Mouse (Mus musculus) heart, adult 2 months (tissue): ENCODE results near the gene Gstp2. TPM values are rescaled to one million over a fixed set of nuclear protein-coding genes. Genes with fewer than 3 reads are reported as not detected.

Experiments
- DNase-seq, 2 experiments: peaks; one replicate each; pipeline ENCODE4 v3.0.0; 2021
- H3K27ac ChIP-seq: fragments of 200-600 bp; 2 replicates; pipeline ENCODE4 v1.8.1; 2022
- H3K27me3 ChIP-seq: fragments of 200-500 bp; 2 replicates; pipeline ENCODE4 v1.6.1; 2012; ENCODE audit warnings: mild to moderate bottlenecking, low read length, inconsistent platforms, mixed read lengths; ENCODE audit not compliant: control insufficient read depth, insufficient read depth
- H3K36me3 ChIP-seq: fragments of 200-500 bp; 2 replicates; pipeline ENCODE4 v1.6.1; 2012; ENCODE audit warnings: low read length, inconsistent platforms; ENCODE audit not compliant: control insufficient read depth, insufficient read depth
- H3K4me1 ChIP-seq: fragments of 200-500 bp; 2 replicates; pipeline ENCODE4 v1.6.1; 2011; ENCODE audit warnings: low read length; ENCODE audit not compliant: control insufficient read depth, insufficient read depth
- H3K4me3 ChIP-seq: fragments of 200-600 bp; 2 replicates; pipeline ENCODE4 v1.8.1; 2022
- H3K79me2 ChIP-seq: fragments of 200-500 bp; replicated peaks from 2 replicates; pipeline ENCODE4 v1.6.1; 2012; ENCODE audit warnings: mild to moderate bottlenecking, inconsistent platforms, low read length, moderate library complexity, mixed read lengths; ENCODE audit not compliant: control insufficient read depth, insufficient read depth
- H3K9ac ChIP-seq: fragments of 200-500 bp; 2 replicates; pipeline ENCODE4 v1.6.1; 2012; ENCODE audit warnings: low read depth, mild to moderate bottlenecking, control low read depth, inconsistent platforms, low read length, mixed read lengths
- CTCF ChIP-seq: fragments of 200-600 bp; IDR thresholded peaks from 2 replicates; pipeline ENCODE4 v1.8.1; 2022; ENCODE audit warnings: antibody characterized with exemption, mild to moderate bottlenecking, moderate library complexity
- EP300 ChIP-seq: fragments of 200-500 bp; IDR thresholded peaks from 2 replicates; pipeline ENCODE4 v1.6.1; 2011; ENCODE audit warnings: low read depth, low read length, control low read depth; ENCODE audit not compliant: insufficient read depth
- POLR2A ChIP-seq: fragments of 200-500 bp; IDR thresholded peaks from 2 replicates; pipeline ENCODE4 v1.6.1; 2011; ENCODE audit warnings: mild to moderate bottlenecking, low read depth, low read length, control low read depth; ENCODE audit not compliant: insufficient read depth
- WGBS: fragments of 180-500 bp; shearing (Covaris S2); methylation state at CpG from one replicate; pipeline ENCODE4 v1.1.7; 2018; 5-methylcytosine and 5-hydroxymethylcytosine counted together
- intact Hi-C: fragments of 180-260 bp; cut with DNase I; formaldehyde crosslinking; loops from one replicate; pipeline ENCODE4 v1.15.1; 2025
- polyA plus RNA-seq: library from polyadenylated mRNA; depleted of rRNA; stranded (reverse); fragments of >200 nt; gene quantifications from 2 replicates; pipeline ENCODE4 v1.2.3, GENCODE M21; 2012; rRNA removed
- total RNA-seq, 2 experiments: library from RNA; stranded (reverse); gene quantifications; 2 replicates each; pipeline ENCODE4 v1.2.3; 2021

Gstp2 gene
- total and polyA plus RNA-seq, 3 experiments: 38.3 to 137 (median 121) TPM

DNA sequence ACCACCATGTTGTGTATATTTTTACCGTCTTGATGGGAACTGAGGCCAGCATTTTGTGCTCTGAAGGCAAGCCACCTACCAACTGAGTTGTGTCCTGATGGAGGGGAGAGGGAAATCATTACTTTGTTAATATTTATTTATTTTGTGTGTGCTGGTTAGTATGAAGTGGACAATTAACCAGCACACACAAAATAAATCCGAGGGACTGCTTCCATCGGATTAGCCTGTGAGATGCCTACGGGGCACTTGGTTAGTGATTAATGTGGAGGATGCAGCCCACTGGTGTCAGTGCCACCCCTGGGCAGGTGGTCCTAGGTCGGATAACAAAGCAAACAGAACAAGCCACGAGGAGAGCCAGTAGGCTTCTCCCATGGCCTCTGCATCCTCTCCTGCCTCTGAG is 50.9 kb downstream of the Gstp2 start:
- Histone ChIP-seq H3K27me3 (no peaks in the 10 kb centered on the region), H3K27ac (no peak overlapping the region), H3K36me3 (no peaks in the 10 kb centered on the region), H3K4me1 (peaks cover 2% of the 10 kb centered on the region; the same call in 1 of the 2 replicates), H3K9ac (no peak overlapping the region), H3K4me3 (no peak overlapping the region), H3K79me2 (no peaks in the 10 kb centered on the region)
- 73% methylated on average over 6 of the region's 6 CpGs for WGBS
- DNase-seq: no peak
- intact Hi-C loops: no loop called here
- TF ChIP-seq CTCF (no peak), EP300 (no peak), POLR2A (no peak)

- Histone ChIP-seq H3K9ac (no peak within 1 kb of the TSS), H3K27ac (no peak within 1 kb of the TSS), H3K4me1 (no peaks in the 10 kb centered on the region), H3K4me3 (no peak within 1 kb of the TSS), H3K27me3 (no peaks in the 10 kb centered on the region), H3K79me2 (no peaks in the 10 kb centered on the region), H3K36me3 (no peaks in the 10 kb centered on the region)
- TF ChIP-seq POLR2A (no peak), CTCF (no peak), EP300 (no peak)
- intact Hi-C loops: no loop called here
- DNase-seq: no peak
- WGBS: 62% methylated on average over 5 of the region's 5 CpGs
These were observed 53.4 kb downstream of the Gstp2 start, which contains the start of gene Tbx10 for GRCm38 (mm10) chr19:3992416-3992815. Tbx10 (plus strand) TSS chr19:3992752.

- Histone ChIP-seq H3K27me3 (no peaks in the 10 kb centered on the region), H3K36me3 (no peaks in the 10 kb centered on the region), H3K27ac (no peak overlapping the region), H3K4me3 (no peak overlapping the region), H3K79me2 (no peaks in the 10 kb centered on the region), H3K4me1 (peaks cover 4% of the 10 kb centered on the region), H3K9ac (no peak overlapping the region)
- intact Hi-C loops: no loop called here
- WGBS: 93% methylated on average over 3 of the region's 3 CpGs
- DNase-seq: no peak
- TF ChIP-seq EP300 (no peak), POLR2A (no peak)
These were observed 53.9 kb downstream of the Gstp2 start for GRCm38 (mm10) chr19:3991966-3992365.

- Histone ChIP-seq H3K9ac (no peak overlapping the region), H3K79me2 (no peaks in the 10 kb centered on the region), H3K27me3 (no peaks in the 10 kb centered on the region), H3K4me3 (no peak overlapping the region), H3K27ac (no peak overlapping the region), H3K36me3 (peaks cover 2% of the 10 kb centered on the region; the same call in 1 of the 2 replicates), H3K4me1 (peaks cover 8% of the 10 kb centered on the region)
- TF ChIP-seq POLR2A (no peak), CTCF (no peak), EP300 (no peak)
- DNase-seq: no peak
- intact Hi-C loops: no loop called here
- WGBS: 95% methylated on average over 3 of the region's 3 CpGs
These were observed 54.3 kb downstream of the Gstp2 start for GRCm38 (mm10) chr19:3991562-3991961.

GRCm38 (mm10) chr19:3990804-3991203 is 55.0 kb downstream of the Gstp2 start:
- DNase-seq: no peak
- intact Hi-C loops: no loop called here
- Histone ChIP-seq H3K27ac (no peak overlapping the region), H3K79me2 (no peaks in the 10 kb centered on the region), H3K4me3 (no peak overlapping the region), H3K36me3 (peaks cover 3% of the 10 kb centered on the region; the same call in 1 of the 2 replicates), H3K4me1 (peaks cover 14% of the 10 kb centered on the region), H3K9ac (no peak overlapping the region), H3K27me3 (no peaks in the 10 kb centered on the region)
- 73% methylated on average over 6 of the region's 6 CpGs for WGBS
- TF ChIP-seq CTCF (no peak), EP300 (no peak), POLR2A (no peak)

Other genes starting within 250 kb of the Gstp2 start
Only the 30 nearest of the 33 such genes appear.
- 10 to 100 TPM in 1 of 2 experiments, 1 to 10 TPM in 1; 7.4 to 12.4 TPM for gene Tcirg1, start 138.9 kb downstream of the Gstp2 start, total RNA-seq
- gene Tcirg1, start 138.9 kb downstream of the Gstp2 start, polyA plus RNA-seq: 47.7 and 50.5 TPM in 2 replicates
- gene Ndufs8, start 133.2 kb downstream of the Gstp2 start, total RNA-seq: 100 to 1,000 TPM; 438 to 511 TPM
- 761 and 809 TPM in 2 replicates for gene Ndufs8, start 133.2 kb downstream of the Gstp2 start, polyA plus RNA-seq
- 1 to 10 TPM; 1.6 to 1.7 TPM for gene Aldh3b1, start 116.2 kb downstream of the Gstp2 start, total RNA-seq
- gene Aldh3b1, start 116.2 kb downstream of the Gstp2 start, polyA plus RNA-seq: 3.1 and 4.8 TPM in 2 replicates
- 10 to 100 TPM; 17.5 to 18.3 TPM for gene Unc93b1, start 110.8 kb downstream of the Gstp2 start, total RNA-seq
- gene Unc93b1, start 110.8 kb downstream of the Gstp2 start, polyA plus RNA-seq: 38.1 and 45.5 TPM in 2 replicates
- under 1 TPM; 0.39 to 0.61 TPM for gene Aldh3b3, start 87.4 kb downstream of the Gstp2 start, total RNA-seq
- 2.8 and 5.4 TPM in 2 replicates for gene Aldh3b3, start 87.4 kb downstream of the Gstp2 start, polyA plus RNA-seq
- gene Aldh3b2, start 73.7 kb downstream of the Gstp2 start, total RNA-seq: under 1 TPM; 0.18 to 0.26 TPM
- 0.91 and 1.6 TPM in 2 replicates for gene Aldh3b2, start 73.7 kb downstream of the Gstp2 start, polyA plus RNA-seq
- gene Acy3, start 59.5 kb downstream of the Gstp2 start, total RNA-seq: 10 to 100 TPM; 21.5 to 28.0 TPM
- gene Acy3, start 59.5 kb downstream of the Gstp2 start, polyA plus RNA-seq: 68.7 and 89.9 TPM in 2 replicates
- not detected for gene Tbx10, start 53.3 kb downstream of the Gstp2 start, total RNA-seq
- gene Tbx10, start 53.3 kb downstream of the Gstp2 start, polyA plus RNA-seq: 0.14 TPM in 1 of 2 replicates, not detected in the other
- gene Nudt8, start 45.4 kb downstream of the Gstp2 start, total RNA-seq: 100 to 1,000 TPM; 136 to 149 TPM
- 46.4 and 61.9 TPM in 2 replicates for gene Nudt8, start 45.4 kb downstream of the Gstp2 start, polyA plus RNA-seq
- gene Gm49405, start 45.4 kb downstream of the Gstp2 start, total RNA-seq: 1 to 10 TPM; 1.0 to 1.7 TPM
- gene Gm49405, start 45.4 kb downstream of the Gstp2 start, polyA plus RNA-seq: 11.0 TPM in 2 replicates
- gene Doc2g, start 42.7 kb downstream of the Gstp2 start, total RNA-seq: 100 to 1,000 TPM; 193 to 236 TPM
- 432 and 597 TPM in 2 replicates for gene Doc2g, start 42.7 kb downstream of the Gstp2 start, polyA plus RNA-seq
- gene Ndufv1, start 33.2 kb downstream of the Gstp2 start, total RNA-seq: 1,000 to 10,000 TPM; 1,031 to 1,231 TPM
- 1,078 and 1,145 TPM in 2 replicates for gene Ndufv1, start 33.2 kb downstream of the Gstp2 start, polyA plus RNA-seq
- 100 to 1,000 TPM; 356 to 371 TPM for gene Gstp1, start 8.0 kb downstream of the Gstp2 start, total RNA-seq
- 480 and 490 TPM in 2 replicates for gene Gstp1, start 8.0 kb downstream of the Gstp2 start, polyA plus RNA-seq
- not detected for gene Gstp3, start 13.5 kb upstream of the Gstp2 start, total RNA-seq
- gene Gstp3, start 13.5 kb upstream of the Gstp2 start, polyA plus RNA-seq: 1.1 TPM in 1 of 2 replicates, not detected in the other
- not detected for gene Cabp2, start 35.6 kb upstream of the Gstp2 start, total RNA-seq
- gene Cabp2, start 35.6 kb upstream of the Gstp2 start, polyA plus RNA-seq: not detected in 2 replicates
- gene Cdk2ap2, start 51.2 kb upstream of the Gstp2 start, total RNA-seq: 10 to 100 TPM; 39.9 to 43.2 TPM
- 81.3 and 85.3 TPM in 2 replicates for gene Cdk2ap2, start 51.2 kb upstream of the Gstp2 start, polyA plus RNA-seq
- 10 to 100 TPM; 18.1 to 19.9 TPM for gene Pitpnm1, start 54.0 kb upstream of the Gstp2 start, total RNA-seq
- 43.6 and 49.9 TPM in 2 replicates for gene Pitpnm1, start 54.0 kb upstream of the Gstp2 start, polyA plus RNA-seq
- gene Aip, start 79.8 kb upstream of the Gstp2 start, total RNA-seq: 10 to 100 TPM; 55.1 to 60.6 TPM
- 69.4 and 82.1 TPM in 2 replicates for gene Aip, start 79.8 kb upstream of the Gstp2 start, polyA plus RNA-seq
- gene Gpr152, start 93.8 kb upstream of the Gstp2 start, total RNA-seq: under 1 TPM in 1 of 2 experiments, not detected in 1; 0.05 TPM
- gene Gpr152, start 93.8 kb upstream of the Gstp2 start, polyA plus RNA-seq: 0.12 TPM in 2 replicates
- not detected for gene Cabp4, start 98.0 kb upstream of the Gstp2 start, total RNA-seq
- gene Cabp4, start 98.0 kb upstream of the Gstp2 start, polyA plus RNA-seq: 0.21 TPM in 1 of 2 replicates, not detected in the other
- gene Coro1b, start 102.6 kb upstream of the Gstp2 start, total RNA-seq: 10 to 100 TPM; 43.9 to 45.1 TPM
- gene Coro1b, start 102.6 kb upstream of the Gstp2 start, polyA plus RNA-seq: 83.3 and 95.0 TPM in 2 replicates
- gene Ptprcap, start 107.6 kb upstream of the Gstp2 start, total RNA-seq: 1 to 10 TPM; 1.1 to 1.7 TPM
- 2.2 and 6.4 TPM in 2 replicates for gene Ptprcap, start 107.6 kb upstream of the Gstp2 start, polyA plus RNA-seq
- gene Rps6kb2, start 117.3 kb upstream of the Gstp2 start, total RNA-seq: 10 to 100 TPM; 14.7 to 18.2 TPM
- 29.5 and 32.9 TPM in 2 replicates for gene Rps6kb2, start 117.3 kb upstream of the Gstp2 start, polyA plus RNA-seq
- gene Carns1, start 129.5 kb upstream of the Gstp2 start, total RNA-seq: 10 to 100 TPM; 24.4 to 27.0 TPM
- gene Carns1, start 129.5 kb upstream of the Gstp2 start, polyA plus RNA-seq: 78.0 and 79.1 TPM in 2 replicates
- 10 to 100 TPM; 12.4 to 14.4 TPM for gene Tbc1d10c, start 145.3 kb upstream of the Gstp2 start, total RNA-seq
- 13.7 and 15.8 TPM in 2 replicates for gene Tbc1d10c, start 145.3 kb upstream of the Gstp2 start, polyA plus RNA-seq
- 100 to 1,000 TPM; 272 to 313 TPM for gene Ppp1ca, start 146.0 kb upstream of the Gstp2 start, total RNA-seq
- gene Ppp1ca, start 146.0 kb upstream of the Gstp2 start, polyA plus RNA-seq: 406 and 497 TPM in 2 replicates
- gene Rad9a, start 155.6 kb upstream of the Gstp2 start, total RNA-seq: 1 to 10 TPM; 4.1 to 4.4 TPM
- gene Rad9a, start 155.6 kb upstream of the Gstp2 start, polyA plus RNA-seq: 13.5 and 13.9 TPM in 2 replicates
- gene Clcf1, start 168.2 kb upstream of the Gstp2 start, total RNA-seq: 1 to 10 TPM in 1 of 2 experiments, under 1 TPM in 1; 0.55 to 1.0 TPM
- gene Clcf1, start 168.2 kb upstream of the Gstp2 start, polyA plus RNA-seq: 2.8 and 5.4 TPM in 2 replicates
- not detected for gene AC109138.7, start 168.3 kb upstream of the Gstp2 start, total RNA-seq
- gene AC109138.7, start 168.3 kb upstream of the Gstp2 start, polyA plus RNA-seq: 15.3 TPM in 1 of 2 replicates, not detected in the other
- gene Pold4, start 185.9 kb upstream of the Gstp2 start, total RNA-seq: 10 to 100 TPM in 1 of 2 experiments, 1 to 10 TPM in 1; 9.2 to 12.0 TPM
- 36.9 and 48.1 TPM in 2 replicates for gene Pold4, start 185.9 kb upstream of the Gstp2 start, polyA plus RNA-seq